Mouse (Mus musculus): ENCODE results near the gene Uckl1. TPM values are rescaled to one million over a fixed set of nuclear protein-coding genes. Genes with fewer than 3 reads are reported as not detected.

Gene Uckl1
- polyA plus RNA-seq, 1 experiment: 37.5 TPM

GRCm38 (mm10) chr2:181537444-181538047 is 47.1 kb downstream of the Uckl1 start:
- TF ChIP-seq POLR2A (IDR thresholded peaks at IDR 0.05; ENCODE audit: insufficient read depth, low read length): no peak
- no peak for TF ChIP-seq EP300 (IDR thresholded peaks at IDR 0.05; ENCODE audit: insufficient read depth, low read depth, low read length)
- no peak for TF ChIP-seq CTCF (IDR thresholded peaks at IDR 0.05; ENCODE audit: low read depth, low read length)
- Histone ChIP-seq H3K27ac (ENCODE audit: insufficient read depth, low read length) (no peak overlapping the region), H3K27me3 (ENCODE audit: control insufficient read depth, insufficient read depth, low read length, poor library complexity, severe bottlenecking) (no peaks in the 10 kb centered on the region), H3K36me3 (ENCODE audit: control insufficient read depth, insufficient read depth, low read length, poor library complexity, severe bottlenecking) (no peaks in the 10 kb centered on the region; the same call in 1 of the 2 replicates), H3K9me3 (replicated peaks; ENCODE audit: control insufficient read depth, insufficient read depth, low read length, poor library complexity, severe bottlenecking) (no peaks in the 10 kb centered on the region), H3K9ac (ENCODE audit: low read depth, poor library complexity, severe bottlenecking) (no peak overlapping the region), H3K4me1 (ENCODE audit: control insufficient read depth, insufficient read depth, low read length) (no peaks in the 10 kb centered on the region), H3K4me3 (ENCODE audit: low read depth, low read length) (no peak overlapping the region)

- no peaks in the 10 kb centered on the region; the same call in 1 of the 2 replicates for H3K36me3 ChIP-seq (ENCODE audit: control insufficient read depth, insufficient read depth, low read length, poor library complexity, severe bottlenecking)
- H3K4me3 ChIP-seq (ENCODE audit: low read depth, low read length): no peak overlapping the region
- no peaks in the 10 kb centered on the region for H3K9me3 ChIP-seq (replicated peaks; ENCODE audit: control insufficient read depth, insufficient read depth, low read length, poor library complexity, severe bottlenecking)
- no peaks in the 10 kb centered on the region for H3K4me1 ChIP-seq (ENCODE audit: control insufficient read depth, insufficient read depth, low read length)
- no peaks in the 10 kb centered on the region for H3K27me3 ChIP-seq (ENCODE audit: control insufficient read depth, insufficient read depth, low read length, poor library complexity, severe bottlenecking)
- TF ChIP-seq CTCF (IDR thresholded peaks at IDR 0.05; ENCODE audit: low read depth, low read length) (no peak), POLR2A (IDR thresholded peaks at IDR 0.05; ENCODE audit: insufficient read depth, low read length) (no peak), EP300 (IDR thresholded peaks at IDR 0.05; ENCODE audit: insufficient read depth, low read depth, low read length) (no peak)
- H3K9ac ChIP-seq (ENCODE audit: low read depth, poor library complexity, severe bottlenecking): no peak overlapping the region
- no peak overlapping the region for H3K27ac ChIP-seq (ENCODE audit: insufficient read depth, low read length)
Observed at GRCm38 (mm10) chr2:181536410-181536809, 48.3 kb downstream of the Uckl1 start.

- Histone ChIP-seq H3K9me3 (replicated peaks; ENCODE audit: control insufficient read depth, insufficient read depth, low read length, poor library complexity, severe bottlenecking) (no peaks in the 10 kb centered on the region), H3K4me3 (ENCODE audit: low read depth, low read length) (no peak overlapping the region), H3K9ac (ENCODE audit: low read depth, poor library complexity, severe bottlenecking) (no peak overlapping the region), H3K27ac (ENCODE audit: insufficient read depth, low read length) (no peak overlapping the region), H3K36me3 (ENCODE audit: control insufficient read depth, insufficient read depth, low read length, poor library complexity, severe bottlenecking) (peaks cover 2% of the 10 kb centered on the region), H3K27me3 (ENCODE audit: control insufficient read depth, insufficient read depth, low read length, poor library complexity, severe bottlenecking) (no peaks in the 10 kb centered on the region), H3K4me1 (ENCODE audit: control insufficient read depth, insufficient read depth, low read length) (peaks cover 1% of the 10 kb centered on the region)
- TF ChIP-seq EP300 (IDR thresholded peaks at IDR 0.05; ENCODE audit: insufficient read depth, low read depth, low read length) (no peak), POLR2A (IDR thresholded peaks at IDR 0.05; ENCODE audit: insufficient read depth, low read length) (no peak), CTCF (IDR thresholded peaks at IDR 0.05; ENCODE audit: low read depth, low read length) (no peak)
Observed at GRCm38 (mm10) chr2:181532589-181532988, 52.1 kb downstream of the Uckl1 start.

- Histone ChIP-seq H3K27me3 (ENCODE audit: control insufficient read depth, insufficient read depth, low read length, poor library complexity, severe bottlenecking) (no peaks in the 10 kb centered on the region), H3K9me3 (replicated peaks; ENCODE audit: control insufficient read depth, insufficient read depth, low read length, poor library complexity, severe bottlenecking) (no peaks in the 10 kb centered on the region), H3K4me1 (ENCODE audit: control insufficient read depth, insufficient read depth, low read length) (peaks cover 1% of the 10 kb centered on the region), H3K27ac (ENCODE audit: insufficient read depth, low read length) (no peak overlapping the region), H3K4me3 (ENCODE audit: low read depth, low read length) (no peak overlapping the region), H3K36me3 (ENCODE audit: control insufficient read depth, insufficient read depth, low read length, poor library complexity, severe bottlenecking) (peaks cover 2% of the 10 kb centered on the region), H3K9ac (ENCODE audit: low read depth, poor library complexity, severe bottlenecking) (no peak overlapping the region)
- TF ChIP-seq EP300 (IDR thresholded peaks at IDR 0.05; ENCODE audit: insufficient read depth, low read depth, low read length): no peak
- no peak for TF ChIP-seq POLR2A (IDR thresholded peaks at IDR 0.05; ENCODE audit: insufficient read depth, low read length)
- no peak for TF ChIP-seq CTCF (IDR thresholded peaks at IDR 0.05; ENCODE audit: low read depth, low read length)
Observed at GRCm38 (mm10) chr2:181529076-181529475, 55.6 kb downstream of the Uckl1 start.

GRCm38 (mm10) chr2:181525526-181525925 is 59.2 kb downstream of the Uckl1 start:
- Histone ChIP-seq H3K9ac (ENCODE audit: low read depth, poor library complexity, severe bottlenecking) (no peak overlapping the region), H3K4me1 (ENCODE audit: control insufficient read depth, insufficient read depth, low read length) (no peaks in the 10 kb centered on the region), H3K36me3 (ENCODE audit: control insufficient read depth, insufficient read depth, low read length, poor library complexity, severe bottlenecking) (peaks cover 2% of the 10 kb centered on the region), H3K9me3 (replicated peaks; ENCODE audit: control insufficient read depth, insufficient read depth, low read length, poor library complexity, severe bottlenecking) (no peaks in the 10 kb centered on the region), H3K27me3 (ENCODE audit: control insufficient read depth, insufficient read depth, low read length, poor library complexity, severe bottlenecking) (no peaks in the 10 kb centered on the region), H3K27ac (ENCODE audit: insufficient read depth, low read length) (no peak overlapping the region), H3K4me3 (ENCODE audit: low read depth, low read length) (no peak overlapping the region)
- no peak for TF ChIP-seq EP300 (IDR thresholded peaks at IDR 0.05; ENCODE audit: insufficient read depth, low read depth, low read length)
- no peak for TF ChIP-seq CTCF (IDR thresholded peaks at IDR 0.05; ENCODE audit: low read depth, low read length)
- no peak for TF ChIP-seq POLR2A (IDR thresholded peaks at IDR 0.05; ENCODE audit: insufficient read depth, low read length)

GRCm38 (mm10) chr2:181522811-181523210 is 61.9 kb downstream of the Uckl1 start:
- Histone ChIP-seq H3K36me3 (ENCODE audit: control insufficient read depth, insufficient read depth, low read length, poor library complexity, severe bottlenecking) (no peaks in the 10 kb centered on the region; the same call in 1 of the 2 replicates), H3K9me3 (replicated peaks; ENCODE audit: control insufficient read depth, insufficient read depth, low read length, poor library complexity, severe bottlenecking) (no peaks in the 10 kb centered on the region)

More at GRCm38 (mm10) chr2:181522811-181523210, 61.9 kb downstream of the Uckl1 start:
- H3K27ac ChIP-seq (ENCODE audit: insufficient read depth, low read length): no peak overlapping the region
- no peak overlapping the region for H3K9ac ChIP-seq (ENCODE audit: low read depth, poor library complexity, severe bottlenecking)
- no peaks in the 10 kb centered on the region for H3K4me1 ChIP-seq (ENCODE audit: control insufficient read depth, insufficient read depth, low read length)
- peak overlapping the region; percentile 32; the same call in 1 of the 2 replicates for H3K4me3 ChIP-seq (ENCODE audit: low read depth, low read length)
- H3K27me3 ChIP-seq (ENCODE audit: control insufficient read depth, insufficient read depth, low read length, poor library complexity, severe bottlenecking): no peaks in the 10 kb centered on the region
- TF ChIP-seq EP300 (IDR thresholded peaks at IDR 0.05; ENCODE audit: insufficient read depth, low read depth, low read length) (no peak), POLR2A (IDR thresholded peaks at IDR 0.05; ENCODE audit: insufficient read depth, low read length) (no peak), CTCF (IDR thresholded peaks at IDR 0.05; ENCODE audit: low read depth, low read length) (no peak)
